Mouse (Mus musculus): Measurements from ENCODE around the gene Sema4b.

Gene Sema4b

DNA sequence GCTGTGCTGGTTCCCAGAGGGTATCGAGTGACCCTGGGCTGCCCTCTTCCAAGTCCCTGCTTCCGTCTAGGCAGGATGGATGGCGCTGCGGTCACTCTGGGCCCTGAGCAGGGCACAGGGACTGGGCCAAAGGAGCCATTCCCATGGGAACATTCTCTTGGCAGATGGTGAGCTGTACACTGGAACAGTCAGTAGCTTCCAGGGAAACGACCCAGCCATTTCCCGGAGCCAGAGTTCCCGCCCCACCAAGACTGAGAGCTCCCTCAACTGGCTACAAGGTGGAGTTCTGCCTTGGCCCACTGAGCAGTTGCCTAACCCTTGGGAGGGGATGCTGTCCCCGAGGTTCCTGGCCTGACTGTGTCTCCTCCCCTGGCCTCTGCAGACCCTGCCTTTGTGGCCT is 29.9 kb downstream of the Sema4b start:
- peak; percentile 13 to 63 for DNase-seq (ENCODE audit: low spot score in 2 of 2)

DNA sequence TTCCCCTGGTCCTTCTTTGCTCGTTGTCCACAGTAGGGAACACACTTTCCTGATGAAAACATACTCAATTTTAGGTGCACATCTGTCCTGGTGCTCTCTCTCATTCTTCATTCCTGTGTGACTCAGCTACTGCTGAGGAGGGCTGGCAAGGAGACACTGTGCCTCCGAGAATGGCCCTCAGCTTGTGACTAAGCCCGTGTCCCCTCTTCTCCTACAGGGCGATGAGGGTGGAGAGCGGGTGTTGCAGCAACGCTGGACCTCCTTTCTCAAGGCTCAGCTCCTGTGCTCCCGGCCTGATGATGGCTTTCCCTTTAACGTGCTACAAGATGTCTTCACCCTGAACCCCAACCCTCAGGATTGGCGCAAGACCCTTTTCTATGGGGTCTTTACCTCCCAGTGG is 32.0 kb downstream of the Sema4b start:
- DNase-seq (ENCODE audit: low spot score in 2 of 2): peak in 1 of 2 experiments; percentile 59

DNA sequence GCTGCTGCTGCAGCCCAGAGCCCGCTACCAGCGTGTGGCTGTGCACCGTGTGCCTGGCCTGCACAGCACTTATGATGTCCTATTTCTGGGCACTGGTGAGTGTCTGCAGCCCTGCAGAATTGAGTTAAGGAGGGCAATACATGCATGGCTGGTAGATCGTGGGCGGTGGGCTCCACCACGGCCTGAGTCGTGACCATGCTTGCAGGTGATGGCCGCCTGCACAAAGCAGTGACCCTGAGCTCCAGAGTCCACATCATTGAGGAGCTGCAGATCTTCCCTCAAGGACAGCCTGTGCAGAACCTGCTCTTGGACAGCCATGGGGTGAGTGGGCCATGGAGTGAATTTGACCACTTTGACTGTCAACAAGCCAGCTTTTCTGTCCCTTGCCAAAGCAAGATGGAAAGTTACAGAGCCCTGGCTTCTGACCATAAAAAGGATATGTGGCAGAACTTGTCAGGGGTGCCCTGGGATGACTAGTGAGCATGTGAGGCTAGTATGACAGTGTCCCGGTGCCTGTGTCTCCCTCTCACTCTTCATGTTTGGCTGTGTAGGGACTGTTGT is 33.7 kb downstream of the Sema4b start:
- DNase-seq (ENCODE audit: low spot score in 2 of 2): peak in 1 of 2 experiments; percentile 55

DNA sequence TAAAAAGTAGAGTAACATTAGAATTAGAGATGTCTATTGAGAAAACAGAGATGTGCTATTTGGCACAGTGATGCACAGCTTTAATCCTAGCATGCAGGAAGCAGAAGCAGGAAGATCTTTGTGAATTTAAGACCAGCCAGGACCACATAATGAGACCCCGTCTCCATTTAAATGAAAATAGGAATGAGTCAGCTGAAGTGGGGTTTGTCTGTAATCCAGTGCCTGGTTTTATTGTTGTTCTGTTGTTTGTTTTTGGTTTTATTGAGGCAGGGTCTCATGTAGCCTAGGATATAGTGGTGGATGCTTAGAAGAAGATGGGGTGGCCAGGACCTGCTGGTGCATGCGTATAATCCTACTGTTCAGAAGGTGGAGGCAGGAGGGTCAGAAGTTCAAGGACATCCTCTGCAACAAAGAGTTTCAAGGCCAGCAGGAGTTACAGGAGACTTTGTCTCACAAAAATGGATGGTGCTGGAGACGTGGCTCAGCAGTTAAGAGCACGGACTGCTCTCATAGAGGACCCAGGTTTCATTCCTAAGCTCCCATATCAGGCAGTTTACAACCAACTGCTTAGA is 34.6 kb downstream of the Sema4b start:
- no peak for DNase-seq (ENCODE audit: low spot score in 2 of 2)

DNA sequence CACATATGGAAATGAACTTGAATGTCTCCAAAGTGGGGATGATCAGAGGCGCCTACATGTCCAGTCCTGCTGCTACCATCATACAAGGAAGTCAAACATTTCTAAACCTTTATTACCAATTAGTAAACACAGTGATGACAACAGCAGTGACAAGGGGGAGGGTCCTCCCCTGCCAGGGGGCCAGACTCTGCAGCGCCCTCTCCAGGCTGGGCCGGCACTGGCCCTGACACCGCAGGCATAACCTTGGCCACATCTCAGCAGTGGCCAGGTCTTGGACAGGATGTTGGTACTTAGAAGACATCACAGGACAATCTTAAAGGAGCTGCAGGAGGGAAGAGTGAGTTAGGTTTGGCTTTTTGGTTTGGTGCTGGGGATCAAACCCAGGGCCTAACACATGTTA is 40.4 kb downstream of the Sema4b start:
- no peak for DNase-seq (ENCODE audit: low spot score in 2 of 2)

DNA sequence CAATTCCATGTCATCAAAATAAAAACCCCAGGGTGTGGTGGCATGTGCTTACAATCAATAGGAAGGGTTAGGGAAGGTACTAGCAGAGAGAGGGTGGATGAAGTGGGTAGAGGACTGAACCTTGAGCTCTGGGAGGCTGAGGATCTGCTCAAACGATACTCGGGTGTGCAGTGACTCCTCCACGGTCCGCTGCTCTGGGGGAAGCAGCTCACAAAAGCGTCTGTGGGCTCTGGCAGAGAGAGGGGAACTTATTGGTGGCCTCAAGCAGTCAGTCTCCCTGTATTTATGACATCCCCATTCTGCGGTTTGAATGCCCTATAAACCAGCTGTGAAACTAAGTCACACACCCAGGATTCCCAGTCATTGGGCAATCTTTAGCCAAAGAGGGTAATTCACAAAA is 43.6 kb downstream of the Sema4b start:
- DNase-seq (ENCODE audit: low spot score in 2 of 2): no peak

DNA sequence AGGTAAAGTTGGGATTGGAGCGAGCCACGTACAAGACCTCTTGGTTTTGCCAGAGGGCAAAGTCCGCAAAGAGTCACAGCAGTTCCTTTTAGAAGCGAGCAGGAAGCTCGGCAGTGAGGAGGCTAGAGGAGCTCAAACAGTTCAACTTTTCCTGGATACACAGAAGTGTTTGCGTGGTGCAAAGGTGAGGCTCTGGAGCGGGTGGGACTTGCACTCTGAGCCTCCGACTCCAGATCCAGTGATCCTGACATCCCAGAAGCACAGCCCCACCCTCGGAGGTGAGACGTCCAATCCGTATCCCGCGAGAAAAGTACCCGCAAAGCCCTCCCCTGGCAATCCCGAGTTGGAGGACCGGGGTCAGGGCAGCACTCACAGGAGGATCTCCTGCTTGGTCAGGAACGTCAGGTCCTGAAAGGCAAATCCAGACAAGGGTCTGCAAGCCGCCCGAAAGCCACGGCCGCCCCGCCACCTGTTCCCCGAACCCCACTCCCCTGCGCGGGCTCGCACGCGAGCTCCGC is 45.4 kb downstream of the Sema4b start:
- peak in 1 of 2 experiments; percentile 59 for DNase-seq (ENCODE audit: low spot score in 2 of 2)

DNA sequence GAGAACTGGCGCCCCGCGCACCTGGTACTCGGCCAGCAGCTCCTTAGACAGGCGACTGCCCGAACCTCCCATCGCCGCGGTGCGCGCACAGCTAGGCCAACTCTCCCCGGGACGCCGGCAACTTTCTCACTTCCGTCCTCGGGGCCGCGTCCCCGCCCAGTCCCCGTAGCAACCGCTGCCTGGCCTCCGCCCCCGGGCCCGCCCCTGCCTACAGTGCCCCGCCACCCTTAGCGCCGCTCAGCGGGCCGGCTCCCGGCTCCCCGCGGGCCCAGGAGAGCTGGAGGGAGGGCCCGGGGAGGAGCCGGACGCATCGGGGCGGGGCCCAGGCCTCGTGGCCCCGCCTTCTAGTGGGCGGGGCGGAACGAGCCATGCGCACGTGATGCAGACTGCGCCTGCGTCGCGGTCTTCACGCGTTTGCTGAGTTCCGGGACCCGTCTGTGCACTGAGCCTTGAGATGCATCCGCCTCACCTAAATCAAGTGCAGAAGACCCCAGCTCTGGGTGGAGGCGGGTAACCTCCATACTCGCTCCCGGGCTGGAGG is 45.9 kb downstream of the Sema4b start, which contains the start of the genes Cib1 and Gdpgp1:
Gene Cib1 (minus strand): TSS at position 325 of the 541 bp plus-strand sequence.
Gene Gdpgp1 (plus strand): TSS at position 377 of the 541 bp plus-strand sequence.
- DNase-seq (ENCODE audit: low spot score in 2 of 2): peak; percentile 98 to 99

DNA sequence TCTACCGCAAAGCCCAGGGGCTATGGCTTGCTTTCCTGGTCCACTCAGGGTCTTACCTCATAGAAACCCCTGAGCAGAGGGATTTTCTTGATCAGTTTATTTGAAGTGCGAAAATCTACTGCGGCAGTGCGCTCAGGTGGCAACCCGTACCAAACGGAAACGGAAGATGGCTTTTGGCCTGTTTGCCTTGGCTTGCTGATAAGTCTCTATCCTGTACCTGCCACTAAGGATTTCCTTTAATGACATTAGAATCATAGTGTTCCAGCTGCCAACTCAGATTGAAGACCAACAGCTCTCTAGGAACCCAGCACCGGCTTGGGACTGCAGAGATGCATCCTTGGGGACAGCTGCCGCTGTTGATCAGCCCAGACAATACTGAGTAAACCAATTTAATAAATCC is 47.2 kb downstream of the Sema4b start:
- DNase-seq (ENCODE audit: low spot score in 2 of 2): no peak

DNA sequence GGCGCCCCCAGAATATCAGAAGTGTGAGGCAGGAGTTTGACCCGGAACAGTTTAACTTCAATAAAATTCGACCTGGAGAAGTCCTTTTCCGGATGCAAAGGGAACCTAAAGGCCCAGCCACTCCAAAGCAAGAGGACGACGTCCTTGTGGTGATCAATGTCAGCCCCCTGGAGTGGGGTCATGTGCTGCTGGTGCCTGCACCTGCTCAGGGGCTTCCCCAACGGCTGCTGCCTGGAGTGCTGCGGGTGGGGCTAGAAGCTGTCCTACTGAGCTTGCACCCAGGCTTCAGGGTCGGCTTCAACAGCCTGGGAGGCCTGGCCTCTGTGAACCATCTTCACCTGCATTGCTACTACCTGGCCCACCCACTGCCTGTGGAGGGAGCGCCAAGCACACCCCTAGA is 51.9 kb downstream of the Sema4b start:
- DNase-seq (ENCODE audit: low spot score in 2 of 2): no peak

DNA sequence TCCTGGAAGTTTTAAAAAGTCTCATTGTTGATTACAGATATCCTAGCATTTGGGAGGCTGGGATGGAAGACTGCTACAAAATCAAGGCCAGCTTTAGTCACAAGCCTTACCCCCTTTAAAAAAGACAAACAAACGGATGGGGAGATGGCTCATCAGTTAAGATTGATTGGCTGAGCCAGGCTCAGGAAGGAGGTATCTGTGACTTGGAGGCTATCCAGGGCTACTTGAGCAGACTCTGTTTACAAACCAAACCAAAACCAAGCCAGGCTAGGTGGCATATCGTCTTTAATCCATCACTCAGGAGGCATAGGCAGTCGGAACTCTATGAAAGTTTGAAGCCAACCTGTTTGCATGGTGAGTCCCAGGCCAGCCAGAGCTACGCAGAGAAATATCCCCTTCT is 55.0 kb downstream of the Sema4b start:
- DNase-seq (ENCODE audit: low spot score in 2 of 2): no peak

DNA sequence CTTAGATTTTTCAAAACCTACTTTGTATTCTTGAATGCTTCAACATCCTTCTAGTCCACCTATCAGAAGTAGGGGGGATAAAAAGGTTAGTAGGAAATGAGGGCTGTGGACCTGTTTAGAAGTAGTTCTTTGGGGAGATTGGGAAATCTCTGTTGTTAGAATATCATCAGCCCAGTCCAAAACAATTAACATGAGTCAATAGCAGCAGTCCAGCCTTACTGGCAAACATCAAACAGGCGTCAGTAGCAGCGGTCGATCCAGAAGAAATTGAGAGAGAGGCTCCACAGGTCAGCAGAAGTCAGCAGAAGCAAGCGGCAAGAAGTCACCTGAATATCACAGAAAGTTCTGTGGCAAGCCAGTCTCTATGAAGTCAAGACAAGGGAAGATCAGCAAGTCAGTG is 58.2 kb downstream of the Sema4b start:
- DNase-seq (ENCODE audit: low spot score in 2 of 2): no peak

DNA sequence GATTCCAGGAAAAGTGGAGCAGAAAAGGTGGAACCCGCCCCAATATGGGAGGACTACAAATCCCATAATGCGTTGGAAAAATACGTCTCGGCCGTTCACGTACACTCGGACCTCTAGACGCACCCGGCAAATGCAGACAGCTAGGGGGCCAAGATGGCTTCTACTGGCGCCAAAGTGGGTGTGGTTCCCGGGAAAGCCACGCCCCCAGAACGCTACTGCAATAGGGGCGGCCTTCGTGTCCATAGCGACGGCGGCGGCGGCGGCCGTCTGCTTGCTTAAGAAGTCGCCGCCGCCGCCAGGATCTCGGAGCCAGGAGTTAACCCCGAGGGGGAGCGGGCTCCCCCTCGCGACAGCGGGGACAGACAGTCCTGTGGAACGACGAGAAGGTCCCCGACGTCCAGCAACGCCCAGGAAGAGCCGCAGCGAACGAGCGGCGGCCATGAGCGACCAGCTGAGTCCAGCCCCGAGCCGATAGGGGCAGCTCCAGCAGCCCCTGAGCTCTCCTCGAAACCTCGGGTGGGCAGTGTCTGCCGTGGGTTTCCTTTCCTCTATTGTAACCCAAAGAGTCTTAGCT is 59.6 kb downstream of the Sema4b start, which contains the start of gene Ttll13:
Gene Ttll13 (plus strand): TSS at position 229 of the 574 bp plus-strand sequence.
- peak; percentile 98 for DNase-seq (ENCODE audit: low spot score in 2 of 2)

DNA sequence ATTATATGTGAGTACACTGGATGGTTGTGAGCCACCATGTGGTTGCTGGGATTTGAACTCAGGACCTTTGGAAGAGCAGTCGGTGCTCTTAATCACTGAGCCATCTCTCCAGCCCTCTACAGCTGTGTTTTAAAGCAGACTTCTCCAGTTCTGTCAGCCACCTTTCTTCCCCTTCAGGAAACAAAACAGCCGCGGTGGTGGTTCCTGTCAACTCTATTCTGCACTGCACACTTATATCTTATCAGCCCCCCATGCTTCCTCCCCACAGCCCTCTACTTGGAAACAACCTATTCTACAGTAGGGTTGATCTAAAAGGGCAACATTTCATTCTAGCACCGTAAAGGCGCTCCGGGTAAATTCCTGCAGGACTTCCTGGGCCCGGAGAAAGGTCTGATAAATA is 60.2 kb downstream of the Sema4b start:
- DNase-seq (ENCODE audit: low spot score in 2 of 2): no peak

DNA sequence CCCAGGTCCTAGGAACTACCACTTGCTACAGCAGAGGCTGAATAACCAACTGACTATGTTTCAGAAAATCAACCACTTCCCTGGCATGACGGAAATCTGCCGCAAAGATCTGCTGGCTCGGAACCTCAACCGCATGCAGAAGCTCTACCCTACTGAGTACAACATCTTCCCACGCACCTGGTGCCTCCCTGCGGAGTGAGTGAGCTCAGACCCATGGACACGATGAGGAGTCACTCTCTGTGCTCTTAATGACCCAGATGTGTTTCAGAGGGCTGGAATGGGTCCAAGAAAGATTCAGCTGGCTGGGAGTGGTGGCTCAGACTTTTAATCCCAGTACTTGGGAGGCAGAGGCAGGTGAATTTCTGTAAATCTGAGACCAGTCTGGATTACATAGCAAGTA is 65.8 kb downstream of the Sema4b start:
- no peak for DNase-seq (ENCODE audit: low spot score in 2 of 2)

DNA sequence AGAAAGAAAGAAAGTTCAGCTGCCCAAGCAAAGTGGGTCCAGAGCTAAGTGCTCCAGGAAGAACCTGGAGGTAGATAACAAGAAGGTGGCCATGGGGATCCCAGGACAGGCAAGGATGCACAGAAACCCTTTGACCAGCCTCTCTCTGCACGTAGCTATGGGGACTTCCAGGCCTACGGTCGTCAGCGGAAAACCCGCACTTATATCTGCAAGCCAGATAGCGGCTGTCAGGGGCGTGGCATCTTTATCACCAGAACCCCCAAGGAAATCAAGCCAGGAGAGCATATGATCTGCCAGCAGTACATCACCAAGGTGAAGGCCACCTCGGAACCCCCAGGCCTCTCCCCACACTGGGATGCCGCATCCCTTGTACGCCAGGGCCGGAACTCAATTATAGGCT is 66.2 kb downstream of the Sema4b start:
- DNase-seq (ENCODE audit: low spot score in 2 of 2): no peak

DNA sequence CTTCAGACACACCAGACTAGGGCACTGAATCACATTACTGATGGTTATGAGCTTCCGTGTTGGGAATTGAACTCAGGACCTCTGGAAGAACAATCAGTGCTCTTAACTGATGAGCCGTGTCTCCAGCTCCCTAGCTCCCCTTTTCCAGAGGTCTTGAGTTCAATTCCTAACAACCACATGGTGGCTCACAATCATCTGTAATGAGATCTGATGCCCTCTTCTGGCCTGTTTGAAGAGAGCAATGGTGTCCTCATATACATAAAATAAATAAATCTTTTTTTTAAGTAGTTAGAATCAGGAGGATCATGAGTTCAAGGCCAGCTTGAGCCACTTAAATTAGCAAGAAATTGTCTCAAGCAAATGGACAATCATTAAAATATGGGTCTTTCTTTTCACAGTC is 69.3 kb downstream of the Sema4b start:
- no peak for DNase-seq (ENCODE audit: low spot score in 2 of 2)

DNA sequence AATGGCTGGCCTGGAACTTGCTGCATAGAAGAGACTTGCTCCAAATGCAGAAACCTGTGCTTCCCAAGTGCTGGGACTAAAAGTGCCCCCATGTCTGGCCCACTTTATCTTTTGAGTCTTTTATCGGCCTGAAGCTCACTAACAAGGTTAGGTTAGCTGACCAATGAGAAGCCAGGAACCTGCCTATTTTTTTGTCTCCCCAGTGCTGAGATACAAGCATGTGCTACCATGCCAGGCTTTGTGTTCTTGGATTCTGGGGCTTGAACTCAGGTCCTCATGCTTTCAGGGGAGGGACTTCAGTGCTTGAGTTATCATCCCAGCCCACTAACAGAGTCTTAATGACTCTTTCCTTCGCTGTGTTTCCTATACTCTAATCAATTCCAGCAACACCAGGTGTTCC is 71.1 kb downstream of the Sema4b start:
- no peak for DNase-seq (ENCODE audit: low spot score in 2 of 2)

DNA sequence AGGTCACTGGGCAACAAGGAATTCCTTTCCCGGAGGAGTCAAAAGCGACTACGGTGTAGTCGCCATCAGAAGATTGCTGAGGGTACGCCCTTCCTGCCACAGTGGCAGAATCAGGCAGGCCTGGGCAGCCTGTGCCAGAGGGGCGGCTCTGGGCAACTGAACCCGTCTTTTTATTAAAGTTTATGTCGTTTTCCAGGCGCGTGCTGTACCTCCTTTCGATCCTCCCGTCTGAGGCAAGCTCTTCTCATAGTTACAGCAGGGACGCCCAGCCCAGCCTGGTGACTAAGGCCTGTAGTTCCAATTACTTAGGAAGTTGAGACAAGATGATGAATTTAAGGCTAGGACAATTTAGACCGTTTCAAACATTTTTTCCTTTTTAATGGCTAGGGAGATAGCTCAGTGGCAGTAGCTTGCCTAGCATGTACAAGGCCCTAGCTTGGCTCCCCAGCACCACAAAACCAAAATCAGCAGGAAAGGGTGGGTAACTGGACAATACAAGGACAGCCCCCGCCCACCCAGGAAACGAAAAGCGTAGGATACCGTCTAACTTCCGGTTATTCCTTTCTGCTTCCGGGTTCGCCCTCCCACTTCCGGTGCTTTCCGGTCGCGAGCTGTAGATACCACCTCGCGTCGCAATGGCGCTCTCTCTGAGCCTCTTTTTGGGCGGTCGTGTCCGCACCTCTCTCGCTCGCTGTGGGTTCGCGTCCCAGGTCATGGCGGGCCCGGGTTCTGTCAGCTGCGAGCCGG is 74.2 kb downstream of the Sema4b start, which contains the start of gene Ngrn:
Gene Ngrn (plus strand): TSS at position 591 of the 747 bp plus-strand sequence.
- DNase-seq (ENCODE audit: low spot score in 2 of 2): peak; percentile 81 to 89

DNA sequence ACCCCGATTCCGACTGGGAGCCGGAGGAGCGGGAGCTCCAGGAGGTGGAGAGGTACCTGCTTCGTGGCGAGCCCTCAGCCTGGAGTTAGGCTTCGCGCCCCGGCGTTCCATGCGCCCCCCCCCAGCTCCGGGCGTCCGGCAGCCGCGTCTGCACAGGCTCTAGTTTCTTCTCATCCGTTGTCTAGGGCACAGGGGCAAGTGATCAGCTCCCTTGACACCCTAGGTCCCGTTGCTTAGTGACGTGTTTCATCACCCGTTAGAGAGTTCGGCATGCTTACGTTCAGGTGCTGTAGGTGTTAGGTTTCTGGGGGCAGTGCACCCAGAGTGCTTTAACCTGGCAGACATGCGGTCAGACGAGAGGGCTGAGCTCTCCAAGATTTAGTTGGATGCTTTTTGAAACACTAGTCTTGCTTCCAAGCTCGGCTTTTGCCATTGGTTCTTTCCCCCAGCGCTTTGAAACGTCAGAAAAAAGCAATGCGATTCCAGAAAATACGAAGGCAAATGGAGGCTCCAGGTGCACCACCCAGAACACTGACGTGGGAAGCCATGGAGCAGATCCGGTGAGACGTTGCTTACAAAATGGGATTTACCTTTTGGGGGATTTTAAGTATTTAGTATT is 74.8 kb downstream of the Sema4b start:
- no peak for DNase-seq (ENCODE audit: low spot score in 2 of 2)

DNA sequence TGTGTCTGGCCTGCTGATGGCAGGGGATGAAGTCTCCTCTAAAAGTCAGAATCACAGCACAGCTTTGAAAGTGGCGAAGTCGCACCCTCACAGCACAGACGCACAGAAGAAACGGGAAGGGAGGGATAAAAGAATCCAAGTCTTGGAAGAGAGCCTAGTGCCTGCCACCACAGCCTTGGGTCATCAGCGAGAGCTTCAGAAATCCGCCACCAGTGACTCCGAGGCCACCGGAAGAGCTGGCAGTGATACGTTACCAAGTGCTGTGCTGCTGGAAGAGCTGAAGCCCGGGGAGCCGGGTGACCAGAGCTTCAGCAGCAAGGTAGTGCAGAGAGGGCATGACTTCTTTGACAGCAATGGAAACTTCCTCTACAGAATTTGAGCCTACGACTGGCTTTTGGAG is 78.0 kb downstream of the Sema4b start:
- DNase-seq (ENCODE audit: low spot score in 2 of 2): no peak

DNA sequence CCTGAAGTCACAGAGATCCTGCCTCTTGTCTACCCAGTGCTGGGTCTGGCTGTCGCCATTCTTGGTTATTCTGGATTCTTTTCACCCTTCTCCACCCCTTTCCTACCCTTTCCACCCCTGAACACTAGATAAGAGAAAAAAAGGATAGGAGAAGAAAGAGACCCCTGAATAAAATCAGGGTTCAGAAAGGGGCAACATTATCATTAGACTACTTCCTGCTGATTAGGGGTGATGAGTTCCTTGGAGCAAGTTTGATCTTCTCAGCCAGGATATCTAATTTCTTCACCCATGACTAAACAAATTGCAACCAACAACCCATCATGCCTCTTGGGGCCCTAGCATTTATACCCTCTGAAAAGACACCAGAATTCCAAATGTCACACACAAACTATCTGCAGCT is 81.1 kb downstream of the Sema4b start:
- DNase-seq (ENCODE audit: low spot score in 2 of 2): no peak

All from spleen, postnatal 4 days (tissue).